Mouse (Mus musculus): Measurements from ENCODE around the gene Ube2r2.
A peak's percentile ranks its signal among the peaks of the same experiment; 100 is the strongest.

Ube2r2 gene

GRCm38 (mm10) chr4:41179825-41180725 lies 44.5 kb downstream of the Ube2r2 start:
- DNase-seq (ENCODE audit: low read depth) = no peak

DNA sequence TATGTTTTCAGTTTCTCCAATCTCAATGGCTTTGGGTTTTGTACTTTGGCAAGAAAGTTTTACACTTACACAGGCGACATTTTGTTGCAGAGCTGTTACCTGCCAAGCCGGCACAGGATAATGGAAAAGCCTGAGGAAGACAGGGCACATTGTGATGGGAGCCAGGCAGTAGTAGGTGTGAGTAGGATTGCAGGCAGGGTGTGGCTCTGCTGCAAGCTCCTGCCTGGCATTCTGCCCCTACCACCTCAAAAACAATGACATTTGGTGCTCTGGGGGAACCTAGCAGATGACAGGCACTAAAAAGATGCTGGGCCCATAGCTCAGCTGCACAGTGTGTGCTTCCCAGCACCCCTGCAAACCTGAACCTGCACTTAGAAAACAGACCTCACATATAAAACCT lies 54.3 kb downstream of the Ube2r2 start:
- no peak for DNase-seq (ENCODE audit: low read depth)

DNA sequence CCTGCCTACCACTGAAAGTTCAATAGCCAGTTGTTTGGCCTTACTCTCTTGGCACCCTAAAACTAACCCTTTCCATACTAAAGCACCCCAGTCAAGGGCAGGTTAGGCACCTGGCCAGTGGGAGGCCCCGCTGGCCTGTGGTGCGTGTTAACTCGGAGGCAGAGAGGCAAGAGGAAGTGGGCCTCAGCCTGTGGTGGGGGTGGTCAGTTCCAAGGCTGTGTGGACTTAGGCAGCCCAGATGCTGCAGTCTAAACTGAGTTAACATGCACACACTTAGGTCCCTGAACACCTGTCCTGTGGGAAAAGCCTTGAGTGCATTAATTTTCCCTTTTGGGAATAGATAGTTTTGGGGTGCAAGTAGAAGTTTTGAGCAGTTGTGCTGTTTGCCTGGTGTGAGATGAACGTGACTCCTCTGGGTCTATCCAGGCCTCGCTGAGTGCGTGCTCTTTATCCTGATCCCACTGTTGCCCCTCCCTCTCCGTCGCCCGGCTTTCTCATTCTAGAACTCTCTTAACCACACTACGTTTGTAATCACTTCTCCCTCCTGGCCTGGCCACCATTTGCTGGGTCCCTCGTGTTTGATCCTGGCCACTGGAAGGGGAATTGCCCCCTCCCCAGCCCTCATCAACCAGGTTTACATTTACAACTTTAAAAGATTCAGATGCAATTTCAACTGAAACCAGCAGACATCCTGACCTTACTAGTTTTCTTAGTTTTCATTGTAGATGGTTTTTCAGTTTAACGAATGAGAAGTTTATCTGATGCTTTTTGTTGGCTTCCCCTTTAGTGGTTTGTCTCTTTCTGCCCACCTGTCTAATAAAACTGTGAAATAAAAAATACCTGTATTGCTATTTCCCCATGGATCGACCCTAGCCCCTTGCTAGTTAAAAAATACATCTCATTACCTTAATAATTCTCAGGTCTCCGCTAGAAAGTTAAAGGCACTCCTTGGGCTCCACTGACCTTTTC lies 57.3 kb downstream of the Ube2r2 start:
- DNase-seq (ENCODE audit: low read depth) = no peak

DNA sequence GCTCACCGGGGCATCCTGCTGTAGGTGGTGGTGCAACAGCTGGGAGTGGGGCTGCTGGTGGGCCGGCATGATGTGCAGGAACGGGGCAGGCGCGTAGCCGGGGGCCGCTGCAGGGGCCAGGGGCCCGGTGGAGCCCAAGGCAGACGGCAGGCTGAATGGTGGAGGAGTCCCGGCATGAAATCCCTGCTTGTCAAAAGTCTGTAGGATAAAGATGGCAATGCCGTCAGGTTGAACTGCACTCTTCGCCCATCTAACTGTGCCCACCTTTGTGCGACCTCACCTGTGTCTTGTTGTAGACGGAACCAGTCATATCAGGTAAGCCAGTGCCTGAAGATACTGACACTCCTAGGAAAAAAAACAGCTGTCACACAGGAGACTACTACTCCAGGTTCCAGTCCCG lies 59.8 kb downstream of the Ube2r2 start:
- DNase-seq (ENCODE audit: low read depth) = no peak

- DNase-seq (ENCODE audit: low read depth) = peak; percentile 53
Observed at GRCm38 (mm10) chr4:41196861-41197610, 61.5 kb downstream of the Ube2r2 start.

DNA sequence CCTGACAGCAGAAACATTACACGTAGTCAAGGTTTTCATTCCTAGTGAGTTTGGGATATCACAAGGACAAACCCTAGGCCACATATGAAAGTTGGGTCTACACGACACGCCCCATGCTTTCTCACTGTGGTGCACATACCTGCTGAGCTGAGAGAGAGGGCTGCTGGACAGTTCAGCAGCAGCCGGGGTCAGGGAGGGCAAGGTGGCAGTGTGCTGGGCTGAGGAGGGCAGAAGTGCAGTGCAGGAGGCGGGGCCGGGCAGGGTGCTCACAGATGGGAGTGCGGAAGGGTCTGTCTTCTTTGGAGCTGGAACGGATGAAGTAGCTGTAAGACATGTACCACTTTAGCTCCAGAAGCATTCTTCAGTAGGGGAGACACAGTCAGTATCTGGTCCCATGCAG lies 66.6 kb downstream of the Ube2r2 start:
- no peak for DNase-seq (ENCODE audit: low read depth)

- no peak for DNase-seq (ENCODE audit: low read depth)
Observed at GRCm38 (mm10) chr4:41205751-41206150, 70.2 kb downstream of the Ube2r2 start.

GRCm38 (mm10) chr4:41208050-41208449 lies 72.5 kb downstream of the Ube2r2 start:
- no peak for DNase-seq (ENCODE audit: low read depth)

- DNase-seq (ENCODE audit: low read depth) = no peak
Observed at GRCm38 (mm10) chr4:41225412-41225811, 89.9 kb downstream of the Ube2r2 start.

DNA sequence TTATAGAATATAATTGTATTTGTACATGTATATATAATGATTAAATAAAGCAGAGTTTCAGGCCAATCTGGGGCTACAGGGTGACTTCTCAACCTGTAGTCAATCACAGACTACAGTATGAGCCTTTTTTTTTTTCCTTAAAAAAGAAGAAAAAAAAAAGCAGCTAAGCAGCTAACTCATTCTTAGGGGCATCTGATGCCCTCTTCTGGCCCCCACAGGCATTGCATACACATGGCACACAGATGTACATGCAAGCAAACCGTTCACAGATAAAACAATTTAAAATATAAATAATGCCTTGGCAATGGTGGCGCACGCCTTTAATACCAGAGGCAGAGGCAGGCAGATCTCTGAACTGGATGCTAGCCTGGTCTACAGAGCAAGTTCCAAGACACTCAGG lies 90.8 kb downstream of the Ube2r2 start:
- peak; percentile 42 for DNase-seq (ENCODE audit: low read depth)

DNA sequence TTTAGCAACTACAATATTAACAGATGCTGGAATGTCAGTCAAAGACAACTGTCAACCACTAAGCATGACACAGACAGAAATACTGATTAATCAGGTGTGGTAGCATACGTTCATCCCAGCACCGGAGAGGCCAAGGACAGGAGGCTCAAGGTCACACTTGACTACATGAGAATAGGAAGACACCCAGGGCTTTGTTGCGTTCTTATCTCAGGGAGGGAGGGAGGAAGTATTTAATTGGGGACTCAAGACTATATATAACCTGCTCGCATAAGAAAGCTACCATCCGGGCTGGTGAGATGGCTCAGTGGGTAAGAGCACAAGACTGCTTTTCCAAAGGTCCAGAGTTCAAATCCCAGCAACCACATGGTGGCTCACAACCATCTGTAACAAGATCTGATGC lies 100.1 kb downstream of the Ube2r2 start:
- DNase-seq (ENCODE audit: low read depth) = no peak

DNA sequence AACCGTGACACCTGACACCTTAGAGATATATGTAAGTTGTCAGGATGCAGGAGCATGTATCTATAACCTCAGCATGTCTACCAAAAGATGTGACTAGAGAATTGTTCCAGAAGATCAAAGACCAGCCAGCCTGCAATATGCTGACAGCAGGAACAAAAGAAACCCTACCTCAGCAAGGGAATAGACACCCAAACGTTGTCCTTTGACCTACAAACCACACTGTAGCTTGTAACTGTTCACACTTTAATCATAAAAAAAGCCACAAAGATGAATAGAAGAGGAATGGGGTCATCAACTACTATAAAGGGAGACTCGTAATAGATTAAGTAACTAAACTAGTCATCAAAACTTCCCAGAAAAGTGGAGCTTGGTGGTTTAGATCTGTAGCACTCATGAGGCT lies 105.4 kb downstream of the Ube2r2 start:
- DNase-seq (ENCODE audit: low read depth) = no peak
